Mouse (Mus musculus) brain, embryonic 14.5 days (tissue): ENCODE measurements at regions not wholly inside any gene's neighbourhood (a gene's known extent, or its start where the extent isn't known, plus 50 kb on each side); places are given as distances from the start of the nearest gene placed in this dataset.

Experiments used
- DNase-seq: peaks from one replicate; pipeline ENCODE4 v3.0.0-alpha.2; 2011; ENCODE audit warnings: low read depth
- CTCF ChIP-seq: fragments of 200-500 bp; IDR thresholded peaks from 2 replicates; pipeline ENCODE4 v1.5.1; 2012; ENCODE audit warnings: inconsistent platforms, mild to moderate bottlenecking, moderate library complexity, borderline replicate concordance; ENCODE audit not compliant: insufficient read depth, insufficient read length; ENCODE audit errors: extremely low read depth
- POLR2A ChIP-seq: fragments of 200-500 bp; IDR thresholded peaks from 2 replicates; pipeline ENCODE4 v1.6.1; 2012; ENCODE audit warnings: mild to moderate bottlenecking, inconsistent platforms, borderline replicate concordance; ENCODE audit not compliant: poor library complexity, insufficient read depth, insufficient read length, severe bottlenecking; ENCODE audit errors: extremely low read depth

DNA sequence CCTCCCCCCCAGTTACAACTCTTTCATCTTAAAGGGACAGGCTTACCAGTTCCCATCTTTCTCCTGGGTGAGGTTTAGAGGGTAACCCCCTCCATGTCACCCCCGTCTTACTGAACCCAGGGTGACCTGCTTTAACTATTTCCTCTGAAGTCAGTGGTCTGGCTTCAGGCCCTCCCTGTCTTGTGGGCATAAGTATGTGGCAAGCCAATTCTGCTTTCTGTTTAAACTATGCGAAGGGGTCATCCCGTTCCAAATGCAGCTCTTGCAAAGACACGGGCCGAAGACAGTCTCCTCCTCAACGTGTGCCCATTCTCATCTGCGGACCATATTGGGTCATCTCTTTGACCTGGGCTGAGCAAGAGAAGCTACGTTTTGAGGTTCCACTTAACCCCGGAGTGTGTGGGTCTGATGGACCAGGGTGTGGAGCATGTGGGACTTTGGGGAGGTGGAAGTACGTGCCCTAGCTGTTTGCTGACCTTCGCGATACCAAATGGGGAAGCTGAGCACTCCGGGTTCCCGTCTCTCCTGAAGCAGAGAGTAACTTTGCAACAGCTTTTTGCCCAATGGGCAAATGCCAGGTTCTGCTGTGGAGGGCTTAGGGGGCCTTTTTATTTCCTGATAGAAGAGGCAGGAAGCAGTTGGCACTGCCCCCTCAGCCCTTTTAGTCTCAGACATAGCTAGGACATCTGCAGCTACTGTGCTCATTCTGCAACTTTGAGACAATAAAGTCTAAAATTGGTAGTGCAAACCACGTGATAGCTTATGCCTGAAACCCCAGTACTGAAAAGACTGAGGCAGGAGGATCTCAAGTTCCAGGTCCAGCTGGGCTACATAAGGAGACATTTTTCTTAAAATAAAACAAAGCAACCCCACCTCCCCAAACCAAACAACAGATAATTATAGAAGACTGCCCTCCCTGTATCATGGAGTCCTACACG is 56.3 kb upstream of the Mdm1 start:
- DNase-seq, result no peak

DNA sequence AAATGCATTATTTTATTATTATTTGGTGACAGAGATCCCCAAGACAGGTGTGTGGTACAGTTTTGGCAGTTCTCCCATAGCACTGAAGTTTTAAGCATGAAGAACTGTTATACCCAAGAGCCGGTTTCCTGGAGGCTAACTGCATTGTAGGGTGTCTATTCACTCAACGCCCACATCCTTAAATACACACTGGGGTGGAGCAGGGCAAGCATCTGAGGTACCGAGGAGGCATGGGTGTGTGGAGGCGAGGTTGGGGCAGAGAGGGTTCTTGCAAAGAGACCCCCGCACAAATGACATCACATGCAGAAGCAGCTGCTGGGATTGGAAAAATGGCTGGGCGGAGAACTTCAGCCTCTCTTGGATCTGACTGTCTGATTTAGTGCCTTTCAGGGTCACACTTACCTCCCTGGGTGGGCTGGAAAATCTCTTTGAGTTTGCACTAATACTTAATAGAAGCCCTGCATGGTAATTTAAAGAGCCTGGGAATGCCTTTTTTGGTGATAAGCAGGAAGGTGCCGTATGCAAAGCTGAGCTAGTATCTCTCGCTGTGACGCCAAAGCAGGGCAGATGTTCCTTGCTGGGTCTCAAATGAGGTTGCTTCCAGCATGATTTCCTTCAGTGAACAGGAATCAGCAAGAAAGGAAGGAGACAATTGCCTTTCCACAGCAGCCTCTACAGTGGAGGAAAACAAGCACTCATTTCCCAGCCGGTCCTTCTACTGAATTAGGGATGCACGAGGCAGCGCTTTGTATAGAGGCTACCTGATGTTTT is 53.9 kb upstream of the Mdm1 start:
- TF ChIP-seq CTCF (no peak), POLR2A (no peak)
- DNase-seq, result peak; percentile 71

More for the DNA sequence above, 56.3 kb upstream of the Mdm1 start:
- no peak for TF ChIP-seq POLR2A
- TF ChIP-seq CTCF, result no peak

DNA sequence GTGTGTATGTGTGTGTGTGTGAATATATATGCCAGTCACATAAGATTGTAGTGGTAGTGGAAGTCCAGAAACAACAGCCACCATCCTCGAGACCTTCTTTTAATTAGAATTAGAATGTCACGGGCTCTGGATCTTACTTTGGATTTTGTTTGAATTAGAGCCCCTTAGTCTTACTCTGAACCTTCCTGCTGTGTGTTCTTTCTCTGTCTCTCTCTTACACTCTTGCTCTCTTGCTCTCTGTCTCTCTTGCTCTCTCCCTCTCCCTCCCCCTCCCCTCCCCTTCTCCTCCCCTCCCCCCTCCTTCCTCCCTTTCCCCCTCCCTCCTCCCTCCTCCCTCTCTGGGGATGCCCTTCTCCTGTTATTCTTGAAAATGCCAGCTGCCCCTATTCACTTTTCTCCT is 53.1 kb upstream of the Mdm1 start:
- no peak for DNase-seq
- TF ChIP-seq POLR2A, result no peak

DNA sequence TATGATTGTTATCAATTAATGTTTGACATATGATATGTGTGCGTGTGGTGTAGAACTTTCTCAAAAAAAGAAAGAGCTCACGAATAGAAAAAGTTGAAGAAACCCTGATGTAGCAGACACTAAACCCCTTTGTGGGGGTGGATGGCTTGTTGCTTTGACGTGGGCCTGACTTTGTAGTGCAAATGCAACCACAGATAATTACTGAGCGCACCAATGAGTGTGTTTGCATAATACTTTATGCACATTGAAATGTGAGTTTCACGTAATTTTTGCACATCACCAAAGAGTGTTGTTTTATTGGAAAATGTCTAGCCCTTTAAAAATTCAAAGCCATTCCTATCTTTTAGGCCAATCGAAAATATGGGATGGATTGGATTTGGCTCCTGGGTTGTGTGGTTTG is 51.7 kb upstream of the Mdm1 start:
- no peak for DNase-seq
- no peak for TF ChIP-seq CTCF
- TF ChIP-seq POLR2A, result no peak

DNA sequence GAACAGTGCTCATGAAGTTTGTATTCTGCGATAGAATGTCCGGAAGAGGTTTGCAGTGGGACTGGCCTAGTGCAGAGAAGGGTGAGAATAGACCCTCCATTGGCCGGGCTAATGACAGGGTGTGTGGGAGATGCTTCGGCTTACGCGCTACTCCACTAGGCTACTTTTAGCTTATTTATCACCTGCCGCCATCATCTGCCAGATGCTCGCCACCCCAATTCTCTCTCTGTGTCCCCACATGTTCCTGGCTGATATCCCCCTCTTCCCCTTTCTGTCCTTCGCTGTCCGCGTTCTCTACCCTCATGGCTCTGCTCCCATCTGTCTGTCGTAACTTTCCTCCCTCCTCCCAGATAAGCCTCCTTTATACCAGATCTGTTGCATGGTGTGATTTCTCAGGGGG is 50.1 kb upstream of the Mdm1 start:
- DNase-seq, result no peak
- TF ChIP-seq CTCF (no peak), POLR2A (no peak)
